Comparison of ENCODE assay signal across 20 mouse cellular contexts in the genomic region with DNA sequence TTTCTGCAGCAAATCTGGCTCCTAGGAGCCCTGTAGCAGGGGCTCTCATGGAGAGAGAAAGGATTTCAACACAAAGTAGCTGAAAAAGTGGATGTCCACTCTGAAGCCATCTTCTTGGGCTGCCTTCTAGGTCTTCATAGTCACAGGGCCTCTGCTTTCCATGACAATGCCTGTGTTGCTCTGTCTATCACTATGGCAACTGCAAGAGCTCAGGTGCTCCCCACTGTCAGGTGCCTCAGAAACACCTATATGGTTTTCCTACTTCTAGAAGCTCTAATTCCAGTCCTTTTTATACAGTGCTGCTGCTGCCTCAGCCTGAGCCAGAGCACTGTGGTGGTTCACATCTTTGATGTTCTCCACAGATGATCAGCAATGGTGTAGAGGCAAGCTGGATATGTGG.
A peak's percentile ranks its signal among the peaks of the same experiment; 100 is the strongest.
DNase-seq lines count a peak whose midpoint lies in the region; ATAC-seq and TF ChIP-seq lines count a peak whose summit lies in the region.
"Had no signal": no experiment of that assay in that cellular context is flagged by ENCODE, and none has a peak within 500 bp of the region (broad histone marks: within the 10 kb centered on the region; RNA-seq: fewer than 3 reads in every experiment).

No protein-coding gene starts in this region.

- H3K4me1 ChIP-seq in heart, embryonic 13.5 days: peaks cover 49% of the 10 kb centered on the region
- H3K4me1 ChIP-seq in liver, adult 2 months (ENCODE audit: control insufficient read depth, insufficient read depth, low read length): peaks cover 29% of the 10 kb centered on the region
- H3K4me1 ChIP-seq: embryonic facial prominence, embryonic 15.5 days; forebrain, embryonic 10.5 days; forebrain, embryonic 12.5 days had no signal

- no peaks in the 10 kb centered on the region for H3K36me3 ChIP-seq in heart, embryonic 13.5 days
- no peaks in the 10 kb centered on the region for H3K36me3 ChIP-seq in liver, adult 2 months (ENCODE audit: control insufficient read depth, insufficient read depth, low read length)
- H3K36me3 ChIP-seq: embryonic facial prominence, embryonic 13.5 days; embryonic facial prominence, embryonic 15.5 days; forebrain, embryonic 10.5 days; forebrain, embryonic 12.5 days had no signal

- no peak overlapping the region for H3K4me2 ChIP-seq in heart, embryonic 13.5 days
- H3K4me2 ChIP-seq: embryonic facial prominence, embryonic 13.5 days; embryonic facial prominence, embryonic 15.5 days; forebrain, embryonic 12.5 days had no signal

- no peak overlapping the region for H3K9ac ChIP-seq in heart, embryonic 13.5 days
- no peak overlapping the region for H3K9ac ChIP-seq in liver, adult 2 months (ENCODE audit: low read depth, low read length)
- H3K9ac ChIP-seq: embryonic facial prominence, embryonic 13.5 days; embryonic facial prominence, embryonic 15.5 days; forebrain, embryonic 12.5 days had no signal

- no peak for ATAC-seq in heart, embryonic 13.5 days (ENCODE audit: extremely low read depth, insufficient number of reproducible peaks, low FRiP score, low TSS enrichment)
- ATAC-seq: forebrain, embryonic 14.5 days had no signal

- H3K4me3 ChIP-seq in heart, embryonic 13.5 days: no peak overlapping the region
- H3K4me3 ChIP-seq in liver, adult 2 months (ENCODE audit: insufficient read depth, low read depth, low read length): no peak overlapping the region
- H3K4me3 ChIP-seq: embryonic facial prominence, embryonic 13.5 days; embryonic facial prominence, embryonic 15.5 days; erythroblast, embryonic 14.5 days; forebrain, embryonic 10.5 days; forebrain, embryonic 12.5 days had no signal

- peaks cover 8% of the 10 kb centered on the region; the same call in 1 of the 2 replicates for H3K79me2 ChIP-seq in liver, adult 2 months (ENCODE audit: control insufficient read depth, insufficient read depth, low read length)

- DNase-seq in heart, adult 8-10 months (ENCODE audit: low spot score): no peak
- DNase-seq in liver, adult 2 months (ENCODE audit: extremely low read depth, low read depth, low spot score): no peak
- no peak for DNase-seq in liver
- DNase-seq: adrenal gland, adult 2 months; adrenal gland, postnatal 10 days; adrenal gland, postnatal 25 days; cerebellum, adult 11 months; cerebellum, adult 18-20 months; cerebellum, adult 8-10 months; cerebellum, adult 9-11 months; cerebellum, postnatal 14 days; cerebellum, postnatal 36 days; embryo, embryonic 11 days had no signal

- H3K27me3 ChIP-seq in heart, embryonic 13.5 days (replicated peaks): no peaks in the 10 kb centered on the region
- H3K27me3 ChIP-seq in liver, adult 2 months (ENCODE audit: control insufficient read depth, insufficient read depth, low read length): no peaks in the 10 kb centered on the region
- H3K27me3 ChIP-seq: embryonic facial prominence, embryonic 13.5 days; embryonic facial prominence, embryonic 15.5 days; forebrain, embryonic 12.5 days had no signal

- no peak for TF ChIP-seq CTCF in liver, adult 2 months (IDR thresholded peaks at IDR 0.05; ENCODE audit: low read depth, low read length)

- H3K27ac ChIP-seq in heart, embryonic 13.5 days (replicated peaks): 0 out of 2 replicates have a peak overlapping the region, but pooled peaks have one; percentile 67
- H3K27ac ChIP-seq in liver, adult 2 months (replicated peaks; ENCODE audit: insufficient read depth, low read depth, low read length): 0 out of 2 replicates have a peak overlapping the region, but pooled peaks have one; percentile 1
- H3K27ac ChIP-seq: embryonic facial prominence, embryonic 13.5 days; embryonic facial prominence, embryonic 15.5 days; forebrain, embryonic 10.5 days; forebrain, embryonic 12.5 days had no signal

- H3K9me3 ChIP-seq in heart, embryonic 13.5 days: no peaks in the 10 kb centered on the region
- H3K9me3 ChIP-seq: embryonic facial prominence, embryonic 13.5 days; embryonic facial prominence, embryonic 15.5 days; forebrain, embryonic 10.5 days; forebrain, embryonic 12.5 days had no signal

- no peak for TF ChIP-seq POLR2A in liver, adult 2 months (IDR thresholded peaks at IDR 0.05; ENCODE audit: extremely low read depth, insufficient read depth, low read length)
